Mouse (Mus musculus) small intestine, adult 2 months (tissue): ENCODE results near the gene Fam163b.

ENCODE experiments used
- CTCF ChIP-seq: fragments of 200-500 bp; IDR thresholded peaks from 2 replicates; pipeline ENCODE4 v1.5.1; 2012; ENCODE audit warnings: low read depth, mild to moderate bottlenecking, control low read depth, inconsistent platforms, low read length, moderate library complexity, mixed read lengths; ENCODE audit not compliant: insufficient replicate concordance, insufficient read length; ENCODE audit errors: extremely low read depth
- POLR2A ChIP-seq: fragments of 200-500 bp; IDR thresholded peaks from 2 replicates; pipeline ENCODE4 v1.6.1; 2012; ENCODE audit warnings: low read depth, mild to moderate bottlenecking, control low read depth, inconsistent platforms, low read length, moderate library complexity

DNA sequence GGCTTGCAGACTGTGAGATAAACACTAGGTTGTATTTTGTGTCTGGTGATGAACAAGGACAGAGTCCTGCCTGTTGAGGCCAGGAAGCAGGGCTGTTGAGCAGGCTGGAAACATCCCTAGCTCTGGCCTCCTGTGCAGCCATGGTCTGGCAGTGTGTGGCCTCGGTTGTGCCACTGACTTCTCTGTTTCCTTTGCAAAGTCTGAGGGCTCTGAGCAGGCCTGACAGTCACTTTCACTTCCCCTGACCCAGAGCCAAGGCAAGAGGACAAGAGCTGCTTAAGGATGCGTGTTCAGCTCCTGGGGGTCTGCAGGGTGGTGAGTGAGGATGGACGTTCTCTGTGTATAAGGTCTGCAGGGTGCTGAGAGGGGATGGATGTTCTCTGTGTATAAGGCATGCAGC is 13.3 kb downstream of the Fam163b start:
- TF ChIP-seq POLR2A (no peak), CTCF (no peak)
